Mouse (Mus musculus) liver, postnatal 0 days (tissue): ENCODE results near the gene Lrrc8a.

Experiments used
- CTCF ChIP-seq: sonication (generic); IDR thresholded peaks from 2 replicates; pipeline ENCODE4 v1.5.1; 2016; ENCODE audit warnings: antibody characterized with exemption, low read depth
- EP300 ChIP-seq: IDR thresholded peaks from 2 replicates; pipeline ENCODE4 v1.6.1; 2016; ENCODE audit warnings: antibody characterized with exemption, low read depth, mild to moderate bottlenecking

- TF ChIP-seq CTCF: no peak
- no peak for TF ChIP-seq EP300
Measured at GRCm38 (mm10) chr2:30258600-30258999, 21.1 kb downstream of the Lrrc8a start.
